Mouse (Mus musculus) cortical plate, adult 2 months (tissue): ENCODE data around the gene Dab2ip.

Source experiments
- CTCF ChIP-seq: fragments of 200-500 bp; IDR thresholded peaks from 2 replicates; pipeline ENCODE4 v1.5.1; 2011; ENCODE audit warnings: mild to moderate bottlenecking, control low read depth, low read length; ENCODE audit not compliant: insufficient read depth; ENCODE audit errors: extremely low read depth
- POLR2A ChIP-seq: fragments of 200-500 bp; IDR thresholded peaks from 2 replicates; pipeline ENCODE4 v1.6.1; 2011; ENCODE audit warnings: mild to moderate bottlenecking, low read length, control low read depth; ENCODE audit not compliant: insufficient read depth; ENCODE audit errors: extremely low read depth

DNA sequence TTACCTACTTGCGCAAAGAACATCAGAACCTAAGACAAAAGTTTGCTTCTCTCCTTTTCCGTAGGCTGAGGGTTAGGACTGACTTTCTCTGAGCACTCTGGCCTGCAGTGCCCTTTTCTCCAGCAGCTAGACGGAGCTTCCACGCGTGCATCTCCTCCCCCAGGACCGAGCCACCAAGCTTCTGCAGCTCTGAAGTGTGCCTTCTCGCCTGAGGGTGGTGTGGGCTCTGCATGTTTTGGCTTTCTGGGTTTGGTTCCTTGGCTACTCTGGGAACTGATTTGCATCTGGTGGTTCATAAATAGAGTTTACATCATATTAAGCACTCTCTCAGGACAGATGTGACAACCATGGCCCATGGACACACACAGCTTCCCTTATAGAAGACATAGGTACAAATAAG, 135.0 kb downstream of the Dab2ip start:
- TF ChIP-seq CTCF (no peak), POLR2A (no peak)
